Mouse (Mus musculus): ENCODE data around the gene Nr1i2.
"Not testable (repeated sequence)": the region's sequence is repeated elsewhere in the genome, so short reads cannot be mapped to it uniquely, and the experiment has no call there.

Nr1i2 gene

GRCm38 (mm10) chr16:38294685-38295348 lies at the start of gene Nr1i2:
TSS of gene Nr1i2 (minus strand) at chr16:38294824.
- no peak for DNase-seq

- DNase-seq = peak; percentile 65
These were observed 47.0 kb upstream of the Nr1i2 start, which contains the start of gene Maats1 for GRCm38 (mm10) chr16:38341396-38342324. TSS of gene Maats1 (minus strand) at chr16:38342143.

GRCm38 (mm10) chr16:38338077-38338476 lies 43.5 kb upstream of the Nr1i2 start:
- not testable (repeated sequence) for DNase-seq

GRCm38 (mm10) chr16:38334431-38334830 lies 39.8 kb upstream of the Nr1i2 start:
- no peak for DNase-seq

GRCm38 (mm10) chr16:38329340-38329739 lies 34.7 kb upstream of the Nr1i2 start:
- DNase-seq = no peak

GRCm38 (mm10) chr16:38326778-38327397 lies 32.3 kb upstream of the Nr1i2 start:
- DNase-seq = no peak

- DNase-seq = no peak
These were observed 29.7 kb upstream of the Nr1i2 start for GRCm38 (mm10) chr16:38324311-38324710.

- DNase-seq = peak; percentile 67
These were observed 26.9 kb upstream of the Nr1i2 start for GRCm38 (mm10) chr16:38321452-38321935.

- no peak for DNase-seq
These were observed 24.5 kb upstream of the Nr1i2 start for GRCm38 (mm10) chr16:38319087-38319486.

GRCm38 (mm10) chr16:38318492-38318891 lies 23.9 kb upstream of the Nr1i2 start:
- DNase-seq = no peak

- DNase-seq = no peak
These were observed 13.6 kb upstream of the Nr1i2 start for GRCm38 (mm10) chr16:38308195-38308594.

GRCm38 (mm10) chr16:38307651-38308050 lies 13.0 kb upstream of the Nr1i2 start:
- no peak for DNase-seq

GRCm38 (mm10) chr16:38307221-38307605 lies 12.6 kb upstream of the Nr1i2 start:
- no peak for DNase-seq

GRCm38 (mm10) chr16:38306571-38307220 lies 12.1 kb upstream of the Nr1i2 start:
- peak; percentile 38 for DNase-seq

GRCm38 (mm10) chr16:38304460-38305194 lies 10.0 kb upstream of the Nr1i2 start:
- DNase-seq = no peak

GRCm38 (mm10) chr16:38302367-38302766 lies 7.7 kb upstream of the Nr1i2 start:
- DNase-seq = no peak

- no peak for DNase-seq
These were observed 3.8 kb upstream of the Nr1i2 start for GRCm38 (mm10) chr16:38298410-38298809.

GRCm38 (mm10) chr16:38295349-38295930 lies 816 bp upstream of the Nr1i2 start:
- DNase-seq = no peak

GRCm38 (mm10) chr16:38290151-38290550 lies 4.5 kb downstream of the Nr1i2 start:
- no peak for DNase-seq

GRCm38 (mm10) chr16:38288851-38289250 lies 5.8 kb downstream of the Nr1i2 start:
- DNase-seq = no peak

GRCm38 (mm10) chr16:38287762-38288161 lies 6.9 kb downstream of the Nr1i2 start:
- no peak for DNase-seq

GRCm38 (mm10) chr16:38287357-38287756 lies 7.3 kb downstream of the Nr1i2 start:
- no peak for DNase-seq

All from thymus, postnatal 14 days (tissue).